Mouse (Mus musculus) heart, adult 9 months (tissue): Measurements from ENCODE around the gene Pitpnm2.
"Not testable (repeated sequence)": the region's sequence is repeated elsewhere in the genome, so short reads cannot be mapped to it uniquely, and the experiment has no call there.

ENCODE experiments used
- DNase-seq, 2 experiments: peaks; one replicate each; pipeline ENCODE4 v3.0.0; 2022; ENCODE audit warnings: low spot score in 2 of 2

Gene Pitpnm2

GRCm38 (mm10) chr5:124249614-124250591 is at the start of gene Pitpnm2:
Pitpnm2 (minus strand) TSS chr5:124249760.
- DNase-seq, result peak in 1 of 2 experiments; percentile 44

- not testable (repeated sequence) for DNase-seq
These were observed 49.7 kb upstream of the Pitpnm2 start for GRCm38 (mm10) chr5:124299307-124299706.

- DNase-seq, result no peak
These were observed 46.9 kb upstream of the Pitpnm2 start for GRCm38 (mm10) chr5:124296475-124296874.

DNA sequence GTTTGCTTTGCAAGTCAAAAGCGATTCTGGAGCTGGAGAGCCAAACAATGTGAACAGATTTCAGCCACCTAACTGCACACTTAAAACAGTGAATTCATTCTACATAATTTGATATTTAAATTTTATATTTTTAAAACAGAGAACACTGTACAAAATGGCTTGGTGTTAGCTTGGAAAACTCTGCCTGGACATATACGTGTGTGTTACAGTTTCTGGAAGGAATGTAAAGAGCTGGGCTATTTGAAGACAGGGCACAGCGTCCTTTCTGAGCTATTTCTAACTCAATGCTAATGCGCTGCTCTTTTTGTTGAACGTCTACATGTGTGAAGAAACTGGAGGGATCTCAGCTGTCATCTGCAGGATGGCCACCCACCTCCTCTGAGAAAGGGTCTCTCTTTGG is 44.4 kb upstream of the Pitpnm2 start:
- no peak for DNase-seq

DNA sequence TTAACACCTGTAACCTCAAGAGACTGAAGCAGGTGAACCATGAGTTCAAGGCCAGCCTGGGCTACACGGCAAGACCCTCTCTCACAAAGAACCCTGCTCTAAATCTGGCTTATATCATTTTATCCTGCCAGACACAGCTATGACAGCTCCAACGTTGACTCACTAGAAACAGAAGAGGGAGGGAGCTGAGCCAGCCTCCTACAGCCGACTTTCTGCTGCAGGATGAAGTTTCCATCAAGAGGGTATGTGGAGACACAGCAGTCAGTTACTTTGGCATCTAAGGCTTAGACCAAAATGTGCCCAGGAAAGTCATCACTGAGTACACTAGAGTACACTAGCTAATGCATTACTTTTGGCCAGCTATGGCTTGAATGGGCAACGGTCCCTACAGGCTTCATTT is 40.7 kb upstream of the Pitpnm2 start:
- DNase-seq, result no peak

DNA sequence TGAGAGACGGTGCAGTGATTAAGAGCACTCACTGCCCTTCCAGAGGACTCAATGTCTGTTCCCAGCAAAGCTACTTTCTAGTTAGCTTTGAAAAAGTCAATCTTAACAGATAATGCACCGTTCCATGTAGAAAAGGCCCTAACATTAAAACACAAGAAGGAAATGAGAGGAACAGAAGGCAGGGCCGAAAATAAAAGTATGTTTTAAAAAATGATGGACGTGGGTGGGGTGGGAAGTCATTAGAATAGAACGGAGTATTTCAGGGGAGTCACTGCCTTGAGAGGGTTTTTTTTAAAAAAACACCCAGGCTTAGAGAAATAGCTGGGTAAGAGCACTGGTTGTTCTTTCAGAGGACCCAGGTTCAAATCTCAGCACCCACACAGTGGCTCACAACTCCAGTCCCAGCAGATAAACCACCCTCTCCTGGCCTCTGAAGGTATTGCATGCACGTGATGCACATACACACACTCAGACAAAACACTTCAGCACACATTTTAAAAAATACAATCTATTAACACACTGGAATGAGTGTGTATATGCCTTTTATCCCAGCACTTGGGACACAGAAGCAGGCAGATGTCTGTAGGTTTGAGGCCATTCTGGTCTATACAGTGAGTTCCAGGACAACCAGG is 38.2 kb upstream of the Pitpnm2 start:
- no peak for DNase-seq

GRCm38 (mm10) chr5:124284330-124284729 is 34.8 kb upstream of the Pitpnm2 start:
- DNase-seq, result peak in 1 of 2 experiments; percentile 7

DNA sequence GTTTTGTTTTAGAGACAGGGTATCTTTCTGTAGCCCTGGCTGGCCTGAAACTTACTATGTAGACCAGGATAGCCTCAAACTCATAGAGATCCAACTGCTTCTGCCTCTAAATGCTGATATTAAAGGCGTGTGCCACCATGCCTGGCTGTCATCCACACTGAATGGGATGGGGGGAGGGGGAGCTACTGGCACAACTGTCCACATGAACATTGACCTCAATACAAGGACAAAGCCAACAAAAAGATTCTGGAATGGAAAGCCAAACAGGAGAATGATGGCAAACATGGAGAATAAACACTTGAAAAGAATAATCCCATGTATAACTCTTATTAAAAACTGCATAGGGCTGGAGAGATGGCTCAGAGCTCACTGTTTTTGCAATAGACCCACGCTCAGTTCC is 33.3 kb upstream of the Pitpnm2 start:
- no peak for DNase-seq

DNA sequence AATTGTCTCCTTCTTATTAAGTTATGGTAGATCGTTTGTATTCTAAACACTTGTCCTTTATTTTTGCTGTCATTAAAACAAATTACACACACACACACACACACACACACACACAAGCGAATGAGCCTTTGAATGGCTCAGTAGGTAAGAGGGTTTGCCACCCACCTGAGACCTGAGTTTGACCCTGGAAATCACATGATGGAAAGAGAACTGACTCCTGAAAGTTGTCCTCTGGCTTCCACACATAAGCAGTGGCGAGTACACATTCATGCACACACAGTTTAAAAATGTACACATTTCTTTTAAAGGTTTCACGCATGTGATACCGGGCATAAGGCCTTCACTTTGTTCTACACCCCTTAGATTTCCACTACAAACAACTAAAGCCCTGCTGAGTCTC is 20.7 kb upstream of the Pitpnm2 start:
- DNase-seq, result no peak

DNA sequence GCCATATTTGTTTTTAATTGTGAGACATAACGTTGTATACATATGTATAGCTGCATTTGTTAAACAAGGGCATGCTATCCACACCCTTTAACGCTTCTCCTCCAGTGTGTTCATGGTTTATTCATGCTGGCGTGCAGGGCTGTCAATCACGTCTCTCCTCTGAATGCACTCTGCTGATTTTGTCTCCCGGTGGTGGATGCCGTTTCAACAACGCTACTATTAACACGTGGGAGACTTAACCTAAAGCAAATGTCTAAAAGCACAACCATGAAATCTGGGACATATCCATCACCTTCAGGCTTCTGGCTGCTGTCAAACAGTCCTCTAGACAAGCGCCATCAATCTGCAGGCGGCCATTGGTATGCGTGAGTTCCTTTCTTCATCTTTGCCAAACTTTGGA is 20.1 kb upstream of the Pitpnm2 start:
- no peak for DNase-seq

- DNase-seq, result no peak
These were observed 18.1 kb upstream of the Pitpnm2 start for GRCm38 (mm10) chr5:124267652-124268051.

DNA sequence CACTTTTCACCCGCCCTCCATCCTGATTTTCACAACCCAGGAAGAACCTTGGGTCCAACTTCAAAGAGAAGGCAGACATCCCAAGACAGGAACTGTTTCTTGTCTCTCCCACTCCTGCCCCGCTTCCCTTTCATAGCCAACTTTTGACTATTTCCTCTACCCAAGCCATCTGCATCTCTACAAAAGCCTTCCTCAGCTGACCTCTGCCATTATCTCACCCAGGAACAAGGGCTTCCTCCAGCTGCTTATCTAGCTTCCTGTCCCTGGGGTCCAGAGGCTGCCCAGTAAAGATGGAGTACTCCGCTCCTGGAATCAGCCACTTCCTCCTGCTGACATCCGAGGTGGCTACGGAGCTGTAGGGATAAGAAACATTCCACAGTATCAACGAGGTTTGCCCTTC is 17.3 kb upstream of the Pitpnm2 start:
- peak in 1 of 2 experiments; percentile 44 for DNase-seq

DNA sequence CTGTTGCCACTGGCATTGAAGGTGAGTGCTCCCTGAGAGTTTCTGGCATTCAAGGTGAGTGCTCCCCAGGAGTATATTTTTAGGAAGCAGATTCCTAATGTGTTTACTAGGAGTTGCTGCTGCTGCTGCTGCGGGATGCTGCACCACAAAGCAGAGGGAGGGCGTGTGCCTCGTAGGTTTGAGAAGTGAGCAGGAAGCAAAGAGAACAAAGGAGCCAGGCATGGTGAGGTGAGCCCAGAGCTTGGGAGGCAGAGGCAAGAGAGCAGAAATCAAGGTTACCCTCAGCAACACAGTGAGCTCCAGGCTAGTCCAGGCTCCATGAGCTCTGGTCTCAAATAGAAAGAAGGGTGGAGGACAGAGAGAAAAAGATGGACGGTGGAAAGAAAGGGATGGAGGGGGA is 13.7 kb upstream of the Pitpnm2 start:
- no peak for DNase-seq

DNA sequence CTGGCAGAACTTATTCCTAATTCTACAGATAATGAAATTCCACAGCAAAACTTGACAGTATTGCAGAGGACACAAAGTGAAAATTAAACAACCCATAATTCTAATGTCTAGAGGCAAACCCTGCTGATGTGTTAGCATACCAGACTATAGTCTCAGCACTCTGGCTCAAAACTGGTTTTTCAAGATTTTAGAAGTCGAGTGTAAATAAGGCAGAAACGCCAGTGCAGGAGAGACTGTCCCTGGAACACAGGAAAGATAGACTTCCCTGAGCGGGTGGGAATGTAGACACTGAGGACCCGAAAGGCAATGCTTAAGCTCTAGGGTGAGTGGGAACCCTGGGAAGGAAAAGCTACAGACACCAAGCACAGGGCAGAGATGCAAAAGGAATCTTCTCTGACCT is 12.5 kb upstream of the Pitpnm2 start:
- DNase-seq, result no peak

GRCm38 (mm10) chr5:124259133-124259532 is 9.6 kb upstream of the Pitpnm2 start:
- no peak for DNase-seq

GRCm38 (mm10) chr5:124258026-124258425 is 8.5 kb upstream of the Pitpnm2 start:
- no peak for DNase-seq

- DNase-seq, result no peak
These were observed 5.6 kb upstream of the Pitpnm2 start for GRCm38 (mm10) chr5:124255141-124255540.

- no peak for DNase-seq
These were observed 4.0 kb upstream of the Pitpnm2 start for GRCm38 (mm10) chr5:124253555-124253954.

DNA sequence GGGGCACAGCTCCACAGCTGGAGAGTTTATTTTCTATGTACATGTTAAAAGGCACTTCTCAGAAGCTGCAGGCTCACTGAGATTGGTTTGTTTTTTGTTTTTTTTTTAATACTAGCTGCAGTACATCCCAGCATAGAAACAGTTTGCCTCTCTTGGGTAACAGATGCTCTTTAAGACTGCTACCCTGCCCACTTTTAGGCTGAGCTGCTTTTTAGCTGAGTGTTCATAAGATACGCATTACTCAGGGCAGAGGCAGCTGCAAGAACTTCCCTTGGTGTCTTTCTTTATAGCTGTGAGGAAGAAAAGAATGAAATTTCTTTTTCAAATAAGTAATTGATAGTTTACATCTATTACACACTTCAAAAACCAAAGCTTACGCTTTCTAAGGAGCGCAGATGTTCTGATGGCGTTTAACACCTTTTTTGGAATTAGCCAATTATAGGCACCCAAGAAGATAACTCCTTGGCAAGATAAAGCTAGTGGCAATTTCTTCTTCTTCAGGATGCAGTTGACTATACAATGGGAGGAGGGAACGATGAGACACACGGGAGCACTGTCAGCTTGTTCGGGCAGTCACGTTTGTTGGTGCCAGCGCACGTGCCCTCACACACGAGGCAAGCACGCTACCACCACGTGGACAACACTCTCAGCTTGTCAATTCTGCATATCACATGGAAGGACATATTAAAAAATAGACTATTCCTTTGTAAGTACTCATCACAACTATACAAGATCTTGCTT is 3.2 kb upstream of the Pitpnm2 start:
- no peak for DNase-seq

- no peak for DNase-seq
These were observed 1.5 kb upstream of the Pitpnm2 start for GRCm38 (mm10) chr5:124251070-124251469.

- DNase-seq, result peak; percentile 48 to 72
These were observed 531 bp downstream of the Pitpnm2 start for GRCm38 (mm10) chr5:124248845-124249613.
